In the genomic region with DNA sequence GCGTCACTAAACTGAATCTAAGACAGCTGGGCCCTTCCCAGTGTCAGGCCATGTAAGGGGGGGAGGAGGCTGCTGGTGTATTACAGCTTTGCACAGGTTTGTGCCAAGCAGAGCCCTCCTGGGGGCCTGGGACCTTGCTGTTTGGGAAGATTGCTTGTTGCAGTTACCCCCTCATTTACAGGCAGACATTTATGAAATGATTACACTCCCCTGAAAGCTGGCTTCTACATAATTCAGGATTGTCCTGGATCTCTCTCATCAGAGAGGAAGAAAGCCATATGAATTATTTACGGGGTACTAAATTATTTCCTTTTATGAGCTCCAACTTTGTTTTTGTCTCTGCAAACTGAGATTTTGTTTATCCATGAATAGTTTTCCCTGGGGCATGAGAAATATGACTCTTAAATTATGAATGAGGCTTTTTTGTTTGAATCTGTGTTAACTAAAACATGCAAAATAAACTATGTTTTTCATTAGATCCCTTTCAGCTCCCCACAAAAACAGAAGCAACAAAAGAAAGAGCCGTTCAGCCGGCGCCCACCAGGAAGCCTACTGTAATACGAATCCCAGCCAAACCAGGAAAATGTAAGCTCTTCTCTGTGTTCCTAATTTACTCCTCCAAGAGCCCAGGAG, we compare ENCODE assay signal across 15 mouse cellular contexts. TPM values are rescaled to one million over a fixed set of nuclear protein-coding genes. Genes with fewer than 3 reads are reported as not detected.
DNase-seq lines count a peak whose midpoint lies in the region; ATAC-seq and TF ChIP-seq lines count a peak whose summit lies in the region.
"Had no signal": no experiment of that assay in that cellular context is flagged by ENCODE, and none has a peak within 500 bp of the region (broad histone marks: within the 10 kb centered on the region; RNA-seq: fewer than 3 reads in every experiment).

No protein-coding gene starts in this region.

- H3K36me3 ChIP-seq in forebrain, embryonic 15.5 days = no peaks in the 10 kb centered on the region
- H3K36me3 ChIP-seq in limb, embryonic 13.5 days = peaks cover 8% of the 10 kb centered on the region; the same call in 1 of the 2 replicates
- 0 out of 2 replicates have a peak, but pooled peaks cover 3% of the 10 kb centered on the region for H3K36me3 ChIP-seq in liver, embryonic 11.5 days (ENCODE audit: control insufficient read depth, insufficient read depth, low read length)
- H3K36me3 ChIP-seq: G1E; liver, embryonic 15.5 days had no signal

- H3K9ac ChIP-seq in forebrain, embryonic 15.5 days (replicated peaks) = no peak overlapping the region
- H3K9ac ChIP-seq in limb, embryonic 13.5 days = no peak overlapping the region
- no peak overlapping the region for H3K9ac ChIP-seq in liver, embryonic 11.5 days (ENCODE audit: low read depth, low read length)
- H3K9ac ChIP-seq: liver, embryonic 15.5 days had no signal

- peak overlapping the region; percentile 13; the same call in 1 of the 2 replicates for H3K27ac ChIP-seq in forebrain, embryonic 15.5 days (replicated peaks)
- H3K27ac ChIP-seq in limb, embryonic 13.5 days = peak overlapping the region; percentile 55; the same call in 1 of the 2 replicates
- H3K27ac ChIP-seq in liver, embryonic 11.5 days (ENCODE audit: low read depth, low read length) = no peak overlapping the region
- H3K27ac ChIP-seq: layer of hippocampus, adult 2 months; liver, embryonic 15.5 days had no signal

- peaks cover 15% of the 10 kb centered on the region for H3K4me1 ChIP-seq in forebrain, embryonic 15.5 days
- H3K4me1 ChIP-seq in limb, embryonic 13.5 days = peaks cover 28% of the 10 kb centered on the region
- no peaks in the 10 kb centered on the region for H3K4me1 ChIP-seq in liver, embryonic 11.5 days (replicated peaks; ENCODE audit: control insufficient read depth, insufficient read depth, low read length)
- H3K4me1 ChIP-seq: liver, embryonic 15.5 days had no signal

- WGBS in forebrain, embryonic 15.5 days = 22% methylated on average over 6 of the region's 6 CpGs
- WGBS in limb, embryonic 13.5 days = 22% methylated on average over 6 of the region's 6 CpGs
- 78% methylated on average over 6 of the region's 6 CpGs for WGBS in liver, embryonic 11.5 days

- no peak overlapping the region for H3K4me2 ChIP-seq in forebrain, embryonic 15.5 days (replicated peaks)
- H3K4me2 ChIP-seq in limb, embryonic 13.5 days (replicated peaks) = no peak overlapping the region
- no peak overlapping the region for H3K4me2 ChIP-seq in liver, embryonic 11.5 days
- H3K4me2 ChIP-seq: liver, embryonic 15.5 days had no signal

- no peaks in the 10 kb centered on the region for H3K27me3 ChIP-seq in forebrain, embryonic 15.5 days
- H3K27me3 ChIP-seq in limb, embryonic 13.5 days = no peaks in the 10 kb centered on the region
- no peaks in the 10 kb centered on the region for H3K27me3 ChIP-seq in liver, embryonic 11.5 days (replicated peaks; ENCODE audit: control insufficient read depth, insufficient read depth, low read length)
- H3K27me3 ChIP-seq: liver, embryonic 15.5 days had no signal

- no peak overlapping the region for H3K4me3 ChIP-seq in forebrain, embryonic 15.5 days
- H3K4me3 ChIP-seq in limb, embryonic 13.5 days = no peak overlapping the region
- no peak overlapping the region for H3K4me3 ChIP-seq in liver, embryonic 11.5 days (ENCODE audit: low read depth, low read length)
- H3K4me3 ChIP-seq: layer of hippocampus, adult 2 months; liver, embryonic 15.5 days had no signal

- no peak for TF ChIP-seq CTCF in brain, embryonic 14.5 days (IDR thresholded peaks at IDR 0.05; ENCODE audit: borderline replicate concordance, extremely low read depth, insufficient read depth, insufficient read length)

- intact Hi-C loops in left cerebral cortex, postnatal 10 days (cut with DNase I) = no loop called here

- peak; percentile 67; the same call in 1 of the 2 replicates for ATAC-seq in forebrain, embryonic 15.5 days (replicated peaks)
- no peak for ATAC-seq in limb, embryonic 13.5 days (ENCODE audit: low FRiP score, low read depth)
- no peak for ATAC-seq in liver, embryonic 11.5 days (replicated peaks; ENCODE audit: low FRiP score)

- TF ChIP-seq POLR2A in brain, embryonic 14.5 days (IDR thresholded peaks at IDR 0.05; ENCODE audit: borderline replicate concordance, extremely low read depth, insufficient read depth, insufficient read length, poor library complexity, severe bottlenecking) = no peak

- peak; percentile 38 for DNase-seq in embryo, embryonic 11 days
- no peak for DNase-seq in embryo, embryonic 10.5 days (ENCODE audit: low spot score)
- DNase-seq in brain, embryonic 14.5 days (ENCODE audit: low read depth) = peak; percentile 81
- DNase-seq in layer of hippocampus, adult 9-11 months = no peak
- no peak for DNase-seq in left cerebral cortex, postnatal 10 days (ENCODE audit: extremely low spot score in 1 of 2, low spot score in 2 of 2)
- no peak for DNase-seq in liver, embryonic 11.5 days (ENCODE audit: low spot score)
- DNase-seq: cerebellum, adult 11-12 months; heart, adult 11 months; heart, postnatal 4 days; thymus, postnatal 36 days had no signal

- H3K9me3 ChIP-seq in forebrain, embryonic 15.5 days = no peaks in the 10 kb centered on the region
- H3K9me3 ChIP-seq in limb, embryonic 13.5 days = no peaks in the 10 kb centered on the region
- no peaks in the 10 kb centered on the region for H3K9me3 ChIP-seq in liver, embryonic 11.5 days (ENCODE audit: control insufficient read depth, low read length)
- H3K9me3 ChIP-seq: G1E; liver, embryonic 15.5 days had no signal

RNA-seq across cellular contexts. Expression of a gene that starts 49.2 kb away (rescaled TPM):
- 758 and 849 TPM in 2 replicates for polyA plus RNA-seq in brain, embryonic 14.5 days (2012; rRNA removed)
- polyA plus RNA-seq in forebrain, embryonic 15.5 days (2015; fragmentation: Nextera tagmentation; extraction: Ambion mirVana) = 707 and 713 TPM in 2 replicates
- polyA plus RNA-seq in limb, embryonic 13.5 days (2015; fragmentation: Nextera tagmentation; extraction: Ambion mirVana) = 1,282 and 1,324 TPM in 2 replicates
- 100 to 1,000 TPM; 421 to 422 TPM for total RNA-seq in left cerebral cortex, postnatal 10 days (2021)
- polyA plus RNA-seq in liver, embryonic 11.5 days (2014; fragmentation: Nextera tagmentation; extraction: Ambion mirVana) = 1,618 and 1,639 TPM in 2 replicates

Comparison
In these comparisons a context has a peak if more than half of its experiments do, and no peak if none do; other contexts are left out.
1. DNase-seq: peak in embryo, embryonic 11 days (single experiment) and brain, embryonic 14.5 days (single experiment); none in embryo, embryonic 10.5 days (single experiment), layer of hippocampus, adult 9-11 months (single experiment), left cerebral cortex, postnatal 10 days (0 of 2) and liver, embryonic 11.5 days (single experiment).